Comparison of ENCODE assay signal across 21 mouse cellular contexts in the genomic region with DNA sequence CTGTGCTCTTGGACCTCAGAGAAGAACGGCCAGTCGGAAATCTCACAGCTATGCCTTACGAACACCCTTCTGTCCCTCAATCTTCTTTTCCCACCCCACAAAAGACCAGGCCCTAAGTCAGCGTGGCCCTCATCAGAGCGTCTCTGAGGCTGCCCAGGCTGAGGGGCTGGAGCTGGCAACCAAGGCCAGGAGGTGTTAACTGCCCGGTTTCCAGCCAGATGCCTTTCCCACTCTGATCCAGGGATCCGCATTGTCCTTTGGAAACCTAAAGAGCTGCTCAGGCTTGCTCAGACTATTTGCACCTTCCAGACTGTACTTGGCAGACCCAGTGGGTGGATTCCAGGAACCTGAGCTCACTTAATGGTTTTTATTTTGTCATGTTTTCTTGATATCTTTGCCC.
DNase-seq lines count a peak whose midpoint lies in the region; ATAC-seq and TF ChIP-seq lines count a peak whose summit lies in the region.
"Had no signal": no experiment of that assay in that cellular context is flagged by ENCODE, and none has a peak within 500 bp of the region (broad histone marks: within the 10 kb centered on the region; RNA-seq: fewer than 3 reads in every experiment).

No protein-coding gene starts in this region.

- 0 out of 2 replicates have a peak overlapping the region, but pooled peaks have one; percentile 13 for H3K27ac ChIP-seq in gastrocnemius, adult 2 months
- peak overlapping the region; percentile 70 for H3K27ac ChIP-seq in heart, embryonic 15.5 days
- no peak overlapping the region for H3K27ac ChIP-seq in stomach, embryonic 16.5 days (ENCODE audit: low read length)
- H3K27ac ChIP-seq: embryonic facial prominence, embryonic 15.5 days; forebrain, embryonic 12.5 days; hindbrain, embryonic 10.5 days; layer of hippocampus, adult 2 months had no signal

- H3K4me1 ChIP-seq in heart, embryonic 15.5 days (replicated peaks), result peaks cover 31% of the 10 kb centered on the region
- no peaks in the 10 kb centered on the region for H3K4me1 ChIP-seq in stomach, embryonic 16.5 days (ENCODE audit: control insufficient read depth, insufficient read depth, low read length)
- H3K4me1 ChIP-seq: embryonic facial prominence, embryonic 15.5 days; hindbrain, embryonic 10.5 days had no signal

- 45% methylated on average over 7 of the region's 7 CpGs for WGBS in heart, embryonic 15.5 days
- WGBS in stomach, embryonic 16.5 days, result 72% methylated on average over 7 of the region's 7 CpGs

- intact Hi-C loops in gastrocnemius, adult 2 months (cut with DNase I), result no loop called here

- peak; percentile 16; the same call in 1 of the 2 replicates for ATAC-seq in heart, embryonic 15.5 days (replicated peaks; ENCODE audit: insufficient number of reproducible peaks, insufficient read depth, low FRiP score, low read depth)
- peak; percentile 20; the same call in 1 of the 2 replicates for ATAC-seq in stomach, embryonic 16.5 days (ENCODE audit: insufficient read depth, low FRiP score)
- ATAC-seq: liver, postnatal 0 days had no signal

- no peak for DNase-seq in gastrocnemius, adult 2 months
- DNase-seq in gastrocnemius, adult 8-10 months (ENCODE audit: low spot score in 2 of 2), result no peak
- no peak for DNase-seq in heart, adult 18-20 months
- peak; percentile 41 for DNase-seq in fibroblast of lung, adult 2 months (ENCODE audit: low read depth)
- no peak for DNase-seq in layer of hippocampus, postnatal 36 days
- DNase-seq: adrenal gland, postnatal 25 days; B cell, adult 2 months; cerebellum, adult 18-20 months; cerebellum, postnatal 25 days; gastrocnemius, postnatal 14 days; kidney, adult 18-20 months; kidney, postnatal 14 days; liver, postnatal 0 days; lung, postnatal 36 days; right cerebral cortex, postnatal 25 days had no signal

- H3K9me3 ChIP-seq in heart, embryonic 15.5 days (replicated peaks), result no peaks in the 10 kb centered on the region
- H3K9me3 ChIP-seq in stomach, embryonic 16.5 days (replicated peaks; ENCODE audit: control insufficient read depth, low read length), result no peaks in the 10 kb centered on the region
- H3K9me3 ChIP-seq: embryonic facial prominence, embryonic 15.5 days; forebrain, embryonic 12.5 days; hindbrain, embryonic 10.5 days had no signal

- H3K36me3 ChIP-seq in heart, embryonic 15.5 days, result peaks cover 6% of the 10 kb centered on the region; the same call in 1 of the 2 replicates
- H3K36me3 ChIP-seq in stomach, embryonic 16.5 days (ENCODE audit: control insufficient read depth, insufficient read depth, low read length), result 0 out of 2 replicates have a peak, but pooled peaks cover 3% of the 10 kb centered on the region
- H3K36me3 ChIP-seq: forebrain, embryonic 12.5 days; hindbrain, embryonic 10.5 days had no signal

- H3K27me3 ChIP-seq in heart, embryonic 15.5 days, result no peaks in the 10 kb centered on the region
- H3K27me3 ChIP-seq in stomach, embryonic 16.5 days (ENCODE audit: control insufficient read depth, insufficient read depth, low read length), result no peaks in the 10 kb centered on the region
- H3K27me3 ChIP-seq: embryonic facial prominence, embryonic 15.5 days; forebrain, embryonic 12.5 days had no signal

- TF ChIP-seq CTCF in gastrocnemius, adult 2 months (IDR thresholded peaks at IDR 0.05), result no peak

- no peak overlapping the region for H3K9ac ChIP-seq in heart, embryonic 15.5 days
- no peak overlapping the region for H3K9ac ChIP-seq in stomach, embryonic 16.5 days (ENCODE audit: low read length)
- H3K9ac ChIP-seq: embryonic facial prominence, embryonic 15.5 days; forebrain, embryonic 12.5 days; liver, postnatal 0 days had no signal

- no peak overlapping the region for H3K4me3 ChIP-seq in gastrocnemius, adult 2 months
- no peak overlapping the region for H3K4me3 ChIP-seq in heart, embryonic 15.5 days
- H3K4me3 ChIP-seq in stomach, embryonic 16.5 days (replicated peaks; ENCODE audit: low read length), result no peak overlapping the region
- H3K4me3 ChIP-seq: embryonic facial prominence, embryonic 15.5 days; forebrain, embryonic 12.5 days; hindbrain, embryonic 10.5 days; layer of hippocampus, adult 2 months had no signal

- H3K4me2 ChIP-seq in heart, embryonic 15.5 days, result no peak overlapping the region
- H3K4me2 ChIP-seq in stomach, embryonic 16.5 days (ENCODE audit: low read depth, low read length), result no peak overlapping the region
- H3K4me2 ChIP-seq: embryonic facial prominence, embryonic 15.5 days; forebrain, embryonic 12.5 days had no signal
